Mouse (Mus musculus): ENCODE measurements at regions not wholly inside any gene's neighbourhood (a gene's known extent, or its start where the extent isn't known, plus 50 kb on each side); places are given as distances from the start of the nearest gene placed in this dataset.
A peak's percentile ranks its signal among the peaks of the same experiment; 100 is the strongest.

- DNase-seq (ENCODE audit: low read depth, low spot score), result no peak
Measured at GRCm38 (mm10) chr1:177616335-177617239, 113.0 kb upstream of the 1700016C15Rik start.

GRCm38 (mm10) chr1:177620501-177621099 is 109.0 kb upstream of the 1700016C15Rik start:
- DNase-seq (ENCODE audit: low read depth, low spot score), result no peak

GRCm38 (mm10) chr1:177621854-177622590 is 107.6 kb upstream of the 1700016C15Rik start:
- no peak for DNase-seq (ENCODE audit: low read depth, low spot score)

- DNase-seq (ENCODE audit: low read depth, low spot score), result no peak
Measured at GRCm38 (mm10) chr1:177623304-177623726, 106.3 kb upstream of the 1700016C15Rik start.

GRCm38 (mm10) chr1:177623735-177624134 is 105.9 kb upstream of the 1700016C15Rik start:
- DNase-seq (ENCODE audit: low read depth, low spot score), result no peak

GRCm38 (mm10) chr1:177627814-177628213 is 101.8 kb upstream of the 1700016C15Rik start:
- DNase-seq (ENCODE audit: low read depth, low spot score), result no peak

- no peak for DNase-seq (ENCODE audit: low read depth, low spot score)
Measured at GRCm38 (mm10) chr1:177633966-177634602, 95.5 kb upstream of the 1700016C15Rik start.

- no peak for DNase-seq (ENCODE audit: low read depth, low spot score)
Measured at GRCm38 (mm10) chr1:177637061-177637460, 92.6 kb upstream of the 1700016C15Rik start.

- no peak for DNase-seq (ENCODE audit: low read depth, low spot score)
Measured at GRCm38 (mm10) chr1:177638381-177638780, 91.2 kb upstream of the 1700016C15Rik start.

- peak; percentile 32 for DNase-seq (ENCODE audit: low read depth, low spot score)
Measured at GRCm38 (mm10) chr1:177639931-177640846, 89.4 kb upstream of the 1700016C15Rik start.

GRCm38 (mm10) chr1:177642712-177643467 is 86.7 kb upstream of the 1700016C15Rik start:
- DNase-seq (ENCODE audit: low read depth, low spot score), result no peak

GRCm38 (mm10) chr1:177643662-177644061 is 86.0 kb upstream of the 1700016C15Rik start:
- DNase-seq (ENCODE audit: low read depth, low spot score), result no peak

GRCm38 (mm10) chr1:177644214-177644613 is 85.4 kb upstream of the 1700016C15Rik start:
- no peak for DNase-seq (ENCODE audit: low read depth, low spot score)

GRCm38 (mm10) chr1:177645327-177645726 is 84.3 kb upstream of the 1700016C15Rik start:
- no peak for DNase-seq (ENCODE audit: low read depth, low spot score)

GRCm38 (mm10) chr1:177645897-177646535 is 83.6 kb upstream of the 1700016C15Rik start:
- DNase-seq (ENCODE audit: low read depth, low spot score), result no peak

- DNase-seq (ENCODE audit: low read depth, low spot score), result peak; percentile 36
Measured at GRCm38 (mm10) chr1:177647876-177648275, 81.7 kb upstream of the 1700016C15Rik start.

- DNase-seq (ENCODE audit: low read depth, low spot score), result no peak
Measured at GRCm38 (mm10) chr1:177648974-177649373, 80.6 kb upstream of the 1700016C15Rik start.

GRCm38 (mm10) chr1:177651219-177651618 is 78.4 kb upstream of the 1700016C15Rik start:
- no peak for DNase-seq (ENCODE audit: low read depth, low spot score)

- no peak for DNase-seq (ENCODE audit: low read depth, low spot score)
Measured at GRCm38 (mm10) chr1:177663163-177663562, 66.5 kb upstream of the 1700016C15Rik start.
